21 mouse cellular contexts compared by ENCODE assay signal in the genomic region with DNA sequence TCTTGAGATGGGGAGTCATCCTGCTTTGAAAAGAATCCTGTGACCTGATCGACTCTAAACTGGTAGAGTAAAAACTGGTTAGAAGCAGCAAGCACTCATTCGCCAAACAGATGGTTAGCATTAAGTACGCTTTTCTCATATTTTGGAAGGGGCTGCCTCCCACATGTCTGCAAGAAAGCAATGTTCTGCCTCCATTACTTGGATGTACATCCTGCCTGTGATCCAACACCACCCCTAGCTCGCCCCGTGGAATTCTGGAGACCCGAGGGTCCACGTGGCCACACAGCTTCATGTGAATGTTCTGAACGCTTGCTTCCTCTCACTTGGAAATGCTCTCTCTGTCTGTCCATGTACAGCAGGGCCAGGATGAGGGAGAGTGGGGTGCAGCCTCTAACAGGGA.
A peak's percentile ranks its signal among the peaks of the same experiment; 100 is the strongest.
DNase-seq lines count a peak whose midpoint lies in the region; ATAC-seq lines count a peak whose summit lies in the region.
"Had no signal": no experiment of that assay in that cellular context is flagged by ENCODE, and none has a peak within 500 bp of the region (broad histone marks: within the 10 kb centered on the region; RNA-seq: fewer than 3 reads in every experiment).

No protein-coding gene starts in this region.

- no peaks in the 10 kb centered on the region for H3K27me3 ChIP-seq in kidney, embryonic 14.5 days (ENCODE audit: control insufficient read depth, insufficient read depth, low read length)
- no peaks in the 10 kb centered on the region for H3K27me3 ChIP-seq in kidney, embryonic 16.5 days (ENCODE audit: insufficient read depth, low read length)
- no peaks in the 10 kb centered on the region for H3K27me3 ChIP-seq in embryonic facial prominence, embryonic 10.5 days (replicated peaks; ENCODE audit: low read depth, poor library complexity, severe bottlenecking)
- H3K27me3 ChIP-seq: midbrain, embryonic 15.5 days had no signal

- peak; percentile 42 for DNase-seq in embryo, embryonic 10.5 days (ENCODE audit: low spot score)
- DNase-seq in embryonic facial prominence, embryonic 10.5 days (ENCODE audit: low spot score) = peak; percentile 41
- peak; percentile 56 for DNase-seq in forelimb bud, embryonic 11.5 days (ENCODE audit: low read depth, low spot score)
- DNase-seq in ovary, postnatal 10 days (ENCODE audit: low spot score) = no peak
- DNase-seq in spleen, postnatal 10 days (ENCODE audit: low spot score in 2 of 2) = no peak
- no peak for DNase-seq in cerebellum, adult 11-12 months
- DNase-seq: cerebellum, adult 2 months; kidney, adult 18-20 months; kidney, postnatal 36 days; layer of hippocampus, adult 9-11 months; left cerebral cortex, postnatal 4 days; liver, postnatal 0 days; right cerebral cortex, postnatal 14 days; spleen, adult 18-20 months; thymus, postnatal 4 days had no signal

- H3K4me2 ChIP-seq in kidney, embryonic 14.5 days (replicated peaks; ENCODE audit: low read depth, low read length) = no peak overlapping the region
- H3K4me2 ChIP-seq in kidney, embryonic 16.5 days (replicated peaks; ENCODE audit: low read depth, low read length) = no peak overlapping the region
- H3K4me2 ChIP-seq: midbrain, embryonic 15.5 days had no signal

- no peaks in the 10 kb centered on the region for H3K36me3 ChIP-seq in kidney, embryonic 14.5 days (ENCODE audit: control insufficient read depth, insufficient read depth, low read length)
- no peaks in the 10 kb centered on the region for H3K36me3 ChIP-seq in kidney, embryonic 16.5 days (ENCODE audit: insufficient read depth, low read length)
- H3K36me3 ChIP-seq in embryonic facial prominence, embryonic 10.5 days (replicated peaks) = no peaks in the 10 kb centered on the region
- H3K36me3 ChIP-seq: hindbrain, embryonic 10.5 days; midbrain, embryonic 15.5 days had no signal

- WGBS in kidney, embryonic 14.5 days = 65% methylated on average over 8 of the region's 8 CpGs
- WGBS in kidney, embryonic 16.5 days = 64% methylated on average over 8 of the region's 8 CpGs
- WGBS in embryonic facial prominence, embryonic 10.5 days = 61% methylated on average over 8 of the region's 8 CpGs

- H3K9ac ChIP-seq in kidney, embryonic 14.5 days (ENCODE audit: low read depth, low read length) = no peak overlapping the region
- no peak overlapping the region for H3K9ac ChIP-seq in kidney, embryonic 16.5 days (replicated peaks; ENCODE audit: low read length)
- H3K9ac ChIP-seq: liver, postnatal 0 days; midbrain, embryonic 15.5 days had no signal

- 0 out of 2 replicates have a peak, but pooled peaks have one; percentile 53 for ATAC-seq in kidney, embryonic 14.5 days (ENCODE audit: low FRiP score, low TSS enrichment)
- no peak; the same call in 1 of the 2 replicates for ATAC-seq in kidney, embryonic 16.5 days (ENCODE audit: low FRiP score, low TSS enrichment)
- ATAC-seq: liver, postnatal 0 days; midbrain, embryonic 15.5 days had no signal

- no peaks in the 10 kb centered on the region for H3K9me3 ChIP-seq in kidney, embryonic 14.5 days (ENCODE audit: control insufficient read depth, low read length)
- no peaks in the 10 kb centered on the region for H3K9me3 ChIP-seq in kidney, embryonic 16.5 days (ENCODE audit: low read length)
- no peaks in the 10 kb centered on the region for H3K9me3 ChIP-seq in embryonic facial prominence, embryonic 10.5 days
- H3K9me3 ChIP-seq: hindbrain, embryonic 10.5 days; midbrain, embryonic 15.5 days had no signal

- H3K4me1 ChIP-seq in kidney, embryonic 14.5 days (ENCODE audit: control insufficient read depth, insufficient read depth, low read length) = no peaks in the 10 kb centered on the region
- no peaks in the 10 kb centered on the region for H3K4me1 ChIP-seq in kidney, embryonic 16.5 days (ENCODE audit: insufficient read depth, low read length)
- H3K4me1 ChIP-seq in embryonic facial prominence, embryonic 10.5 days = peaks cover 16% of the 10 kb centered on the region
- H3K4me1 ChIP-seq: hindbrain, embryonic 10.5 days; midbrain, embryonic 15.5 days had no signal

- no peak overlapping the region for H3K4me3 ChIP-seq in kidney, embryonic 14.5 days (ENCODE audit: low read length)
- H3K4me3 ChIP-seq in kidney, embryonic 16.5 days (ENCODE audit: low read length) = no peak overlapping the region
- no peak overlapping the region for H3K4me3 ChIP-seq in embryonic facial prominence, embryonic 10.5 days
- H3K4me3 ChIP-seq: hindbrain, embryonic 10.5 days; left cerebral cortex, adult 2 months; midbrain, embryonic 15.5 days; myocyte had no signal

- H3K27ac ChIP-seq in kidney, embryonic 14.5 days (ENCODE audit: low read depth, low read length) = 0 out of 2 replicates have a peak overlapping the region, but pooled peaks have one; percentile 8
- H3K27ac ChIP-seq in kidney, embryonic 16.5 days (ENCODE audit: low read length) = no peak overlapping the region
- peak overlapping the region; percentile 81 for H3K27ac ChIP-seq in embryonic facial prominence, embryonic 10.5 days (replicated peaks)
- H3K27ac ChIP-seq: hindbrain, embryonic 10.5 days; left cerebral cortex, adult 2 months; midbrain, embryonic 15.5 days had no signal

Comparison
In these comparisons a context has a peak if more than half of its experiments do, and no peak if none do; other contexts are left out.
1. DNase-seq: peak in embryo, embryonic 10.5 days (single experiment), embryonic facial prominence, embryonic 10.5 days (single experiment) and forelimb bud, embryonic 11.5 days (single experiment); none in ovary, postnatal 10 days (single experiment), spleen, postnatal 10 days (0 of 2) and cerebellum, adult 11-12 months (single experiment).